ENCODE assay signal across 26 mouse cellular contexts in the genomic region with DNA sequence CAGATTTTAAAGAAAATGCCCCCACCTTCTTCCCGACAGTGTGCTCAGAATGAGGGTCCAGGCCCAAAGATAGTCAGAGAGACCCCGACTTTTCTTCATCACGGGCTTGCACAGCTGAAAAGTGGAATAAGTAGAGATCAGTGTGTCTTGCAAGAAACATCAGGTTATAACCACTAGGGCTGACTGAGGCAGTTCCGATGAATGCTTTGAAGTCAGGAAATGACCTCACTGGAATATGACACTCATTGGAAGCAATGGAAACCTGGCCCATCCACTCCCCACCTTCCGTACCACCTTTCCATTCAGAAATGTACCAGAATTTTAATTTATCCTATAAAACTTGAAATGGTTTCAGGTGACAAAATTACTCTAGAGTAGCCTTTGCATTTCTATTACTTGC. TPM values are rescaled to one million over a fixed set of nuclear protein-coding genes. Genes with fewer than 3 reads are reported as not detected.
DNase-seq lines count a peak whose midpoint lies in the region; ATAC-seq lines count a peak whose summit lies in the region.
"Had no signal": no experiment of that assay in that cellular context is flagged by ENCODE, and none has a peak within 500 bp of the region (broad histone marks: within the 10 kb centered on the region; RNA-seq: fewer than 3 reads in every experiment).

No protein-coding gene starts in this region.

- peak overlapping the region; percentile 24 for H3K4me2 ChIP-seq in hindbrain, embryonic 14.5 days (replicated peaks)
- no peak overlapping the region for H3K4me2 ChIP-seq in hindbrain, embryonic 11.5 days (replicated peaks; ENCODE audit: low read depth, low read length)
- H3K4me2 ChIP-seq in neural tube, embryonic 15.5 days, result 0 out of 2 replicates have a peak overlapping the region, but pooled peaks have one; percentile 15
- H3K4me2 ChIP-seq: embryonic facial prominence, embryonic 15.5 days; heart, embryonic 13.5 days; kidney, embryonic 15.5 days had no signal

- H3K9ac ChIP-seq in hindbrain, embryonic 14.5 days, result no peak overlapping the region
- no peak overlapping the region for H3K9ac ChIP-seq in hindbrain, embryonic 11.5 days (ENCODE audit: low read depth, low read length)
- no peak overlapping the region for H3K9ac ChIP-seq in neural tube, embryonic 15.5 days (replicated peaks)
- H3K9ac ChIP-seq: embryonic facial prominence, embryonic 15.5 days; heart, embryonic 13.5 days; kidney, embryonic 15.5 days had no signal

- H3K4me1 ChIP-seq in hindbrain, embryonic 14.5 days (replicated peaks; ENCODE audit: control insufficient read depth, insufficient read depth, low read length), result 0 out of 2 replicates have a peak, but pooled peaks cover 4% of the 10 kb centered on the region
- H3K4me1 ChIP-seq in hindbrain, embryonic 11.5 days (replicated peaks; ENCODE audit: control insufficient read depth, insufficient read depth, low read length), result no peaks in the 10 kb centered on the region
- peaks cover 15% of the 10 kb centered on the region; the same call in 1 of the 2 replicates for H3K4me1 ChIP-seq in neural tube, embryonic 15.5 days

- 86% methylated on average over 5 of the region's 5 CpGs for WGBS in hindbrain, embryonic 14.5 days
- 84% methylated on average over 5 of the region's 5 CpGs for WGBS in hindbrain, embryonic 11.5 days
- WGBS in neural tube, embryonic 15.5 days, result 85% methylated on average over 5 of the region's 5 CpGs

- no peak for ATAC-seq in hindbrain, embryonic 14.5 days (ENCODE audit: low FRiP score)
- ATAC-seq in hindbrain, embryonic 11.5 days (ENCODE audit: low FRiP score), result no peak
- ATAC-seq in neural tube, embryonic 15.5 days (ENCODE audit: low FRiP score), result no peak
- ATAC-seq: forebrain, embryonic 16.5 days; lung, postnatal 0 days had no signal

- H3K27me3 ChIP-seq in hindbrain, embryonic 14.5 days (ENCODE audit: control insufficient read depth, insufficient read depth, low read length), result peaks cover 3% of the 10 kb centered on the region; the same call in 1 of the 2 replicates
- H3K27me3 ChIP-seq in hindbrain, embryonic 11.5 days (ENCODE audit: control insufficient read depth, insufficient read depth, low read length), result no peaks in the 10 kb centered on the region
- 0 out of 2 replicates have a peak, but pooled peaks cover 3% of the 10 kb centered on the region for H3K27me3 ChIP-seq in neural tube, embryonic 15.5 days (replicated peaks)

- peak; percentile 21 to 34 for DNase-seq in cerebellum, postnatal 25 days
- no peak for DNase-seq in cerebellum, adult 9-11 months
- no peak for DNase-seq in hindbrain, embryonic 14.5 days (ENCODE audit: low spot score)
- DNase-seq in hindbrain, embryonic 11.5 days (ENCODE audit: low spot score), result no peak
- DNase-seq in neural tube, embryonic 10.5 days (ENCODE audit: extremely low spot score, low spot score), result no peak
- DNase-seq in layer of hippocampus, adult 11-12 months (ENCODE audit: low spot score), result no peak
- no peak for DNase-seq in thymus, postnatal 14 days
- DNase-seq: adrenal gland, postnatal 25 days; embryo, embryonic 11 days; gastrocnemius, postnatal 14 days; heart, adult 18-20 months; heart, postnatal 14 days; kidney, adult 11 months; kidney, postnatal 4 days; right cerebral cortex, adult 18-20 months; thymus, adult 18-20 months; thymus, postnatal 4 days had no signal

- H3K4me3 ChIP-seq in hindbrain, embryonic 14.5 days (replicated peaks; ENCODE audit: low read length), result no peak overlapping the region
- H3K4me3 ChIP-seq in hindbrain, embryonic 11.5 days (ENCODE audit: low read depth, low read length), result no peak overlapping the region
- H3K4me3 ChIP-seq in neural tube, embryonic 15.5 days (replicated peaks), result no peak overlapping the region
- H3K4me3 ChIP-seq: embryonic facial prominence, embryonic 15.5 days; heart, embryonic 13.5 days; kidney, embryonic 15.5 days; myocyte had no signal

- H3K36me3 ChIP-seq in hindbrain, embryonic 14.5 days (replicated peaks; ENCODE audit: control insufficient read depth, insufficient read depth), result no peaks in the 10 kb centered on the region
- no peaks in the 10 kb centered on the region for H3K36me3 ChIP-seq in hindbrain, embryonic 11.5 days (ENCODE audit: control insufficient read depth, insufficient read depth, low read length)
- no peaks in the 10 kb centered on the region for H3K36me3 ChIP-seq in neural tube, embryonic 15.5 days
- H3K36me3 ChIP-seq: embryonic facial prominence, embryonic 15.5 days; heart, embryonic 13.5 days; kidney, embryonic 15.5 days had no signal

- no peaks in the 10 kb centered on the region for H3K9me3 ChIP-seq in hindbrain, embryonic 14.5 days (ENCODE audit: control insufficient read depth, low read length)
- H3K9me3 ChIP-seq in hindbrain, embryonic 11.5 days (ENCODE audit: control insufficient read depth, low read length), result no peaks in the 10 kb centered on the region
- no peaks in the 10 kb centered on the region for H3K9me3 ChIP-seq in neural tube, embryonic 15.5 days (replicated peaks)
- H3K9me3 ChIP-seq: embryonic facial prominence, embryonic 15.5 days; heart, embryonic 13.5 days; kidney, embryonic 15.5 days had no signal

- H3K27ac ChIP-seq in hindbrain, embryonic 14.5 days, result no peak overlapping the region
- no peak overlapping the region for H3K27ac ChIP-seq in hindbrain, embryonic 11.5 days (ENCODE audit: low read depth, low read length)
- H3K27ac ChIP-seq in neural tube, embryonic 15.5 days (replicated peaks), result no peak overlapping the region
- H3K27ac ChIP-seq: embryonic facial prominence, embryonic 15.5 days; heart, embryonic 13.5 days; kidney, embryonic 15.5 days; macrophage had no signal

RNA-seq across cellular contexts. Expression of gene Gabra1, which starts 3.2 kb away (rescaled TPM):
- 18.6 and 24.6 TPM in 2 replicates for polyA plus RNA-seq in hindbrain, embryonic 14.5 days (2014; fragmentation: Nextera tagmentation; extraction: Ambion mirVana)
- polyA plus RNA-seq in hindbrain, embryonic 11.5 days (2014; fragmentation: Nextera tagmentation; extraction: Ambion mirVana), result 1.5 and 3.3 TPM in 2 replicates
- 10.0 and 11.7 TPM in 2 replicates for polyA plus RNA-seq in neural tube, embryonic 15.5 days (2015; fragmentation: Nextera tagmentation; extraction: Ambion mirVana)
- polyA plus RNA-seq: liver, adult 2 months; macrophage had no signal

Comparison
In these comparisons a context has a peak if more than half of its experiments do, and no peak if none do; other contexts are left out.
1. DNase-seq: peak in cerebellum, postnatal 25 days (2 of 2); none in cerebellum, adult 9-11 months (single experiment), hindbrain, embryonic 14.5 days (single experiment), hindbrain, embryonic 11.5 days (single experiment), neural tube, embryonic 10.5 days (single experiment), layer of hippocampus, adult 11-12 months (single experiment) and thymus, postnatal 14 days (single experiment).